Mouse (Mus musculus): ENCODE results near the gene Gm21985.

- TF ChIP-seq POLR2A (IDR thresholded peaks at IDR 0.05; ENCODE audit: borderline replicate concordance, extremely low read depth, low read depth, low read length) (no peak), CTCF (IDR thresholded peaks at IDR 0.05; ENCODE audit: insufficient read depth, low read length) (no peak)
These were observed 71.1 kb downstream of the Gm21985 start for GRCm38 (mm10) chr2:112337211-112337610.
